Mouse (Mus musculus) adrenal gland, postnatal 14 days (tissue): ENCODE results near the gene Kmt5a. TPM values are rescaled to one million over a fixed set of nuclear protein-coding genes. Genes with fewer than 3 reads are reported as not detected.
A peak's percentile ranks its signal among the peaks of the same experiment; 100 is the strongest.

Experiments used
- DNase-seq: peaks from one replicate; pipeline ENCODE4 v3.0.0; 2021; ENCODE audit warnings: mixed read lengths
- long read RNA-seq, 2 experiments: library from polyadenylated mRNA; stranded (forward); transcript quantifications; one replicate each; pipeline ENCODE4 v2.0.0; 2021
- total RNA-seq: library from RNA; stranded (reverse); gene quantifications from 2 replicates; pipeline ENCODE4 v1.2.3, GENCODE M21; 2021

The Kmt5a gene
- 146 and 162 TPM in 2 replicates for total RNA-seq
- long read RNA-seq, experiment 1, transcript Kmt5a-201 (8 exons, 2,739 nt): minor isoform, 13 of 238 reads
- long read RNA-seq, experiment 1, transcript Kmt5a-202 (7 exons, 1,425 nt): major isoform, 152 of 238 reads
- long read RNA-seq, experiment 1, transcript Kmt5a-212 (6 exons, 1,032 nt): minor isoform, 5 of 238 reads
- long read RNA-seq, experiment 1, transcript Kmt5a-209 (8 exons, 2,112 nt): minor isoform, 20 of 238 reads
- long read RNA-seq, experiment 1, partial matches to known transcripts: 27 of 238 reads
- long read RNA-seq, experiment 1, other reads (novel, unspliced or antisense): 18 of 238 reads
- long read RNA-seq, experiment 2, transcript Kmt5a-202 (7 exons, 1,425 nt): major isoform, 79 of 129 reads
- long read RNA-seq, experiment 2, partial matches to known transcripts: 25 of 129 reads
- long read RNA-seq, experiment 2, other reads (novel, unspliced or antisense): 12 of 129 reads

- peak; percentile 97 for DNase-seq
These were observed at the start of gene Kmt5a for GRCm38 (mm10) chr5:124439447-124440093. TSS of gene Kmt5a (plus strand) at chr5:124439930.

GRCm38 (mm10) chr5:124392412-124392811 lies 47.3 kb upstream of the Kmt5a start:
- DNase-seq: no peak

- no peak for DNase-seq
These were observed 46.0 kb upstream of the Kmt5a start for GRCm38 (mm10) chr5:124393726-124394125.

GRCm38 (mm10) chr5:124410808-124411207 lies 28.9 kb upstream of the Kmt5a start:
- peak; percentile 61 for DNase-seq

- no peak for DNase-seq
These were observed 27.6 kb upstream of the Kmt5a start for GRCm38 (mm10) chr5:124412163-124412562.

GRCm38 (mm10) chr5:124418903-124419302 lies 20.8 kb upstream of the Kmt5a start:
- no peak for DNase-seq

GRCm38 (mm10) chr5:124421786-124422185 lies 17.9 kb upstream of the Kmt5a start:
- DNase-seq: no peak

- peak; percentile 50 for DNase-seq
These were observed 15.5 kb upstream of the Kmt5a start for GRCm38 (mm10) chr5:124424200-124424722.

GRCm38 (mm10) chr5:124424723-124425411 lies 14.9 kb upstream of the Kmt5a start:
- DNase-seq: peak; percentile 62

- DNase-seq: peak; percentile 98
These were observed 14.1 kb upstream of the Kmt5a start, which contains the start of gene Sbno1 for GRCm38 (mm10) chr5:124425412-124426259. TSS of gene Sbno1 (minus strand) at chr5:124426001.

GRCm38 (mm10) chr5:124426475-124427071 lies 13.2 kb upstream of the Kmt5a start:
- DNase-seq: no peak

- peak; percentile 74 for DNase-seq
These were observed 7.2 kb upstream of the Kmt5a start for GRCm38 (mm10) chr5:124432398-124433012.

- no peak for DNase-seq
These were observed 6.7 kb upstream of the Kmt5a start for GRCm38 (mm10) chr5:124433048-124433447.

GRCm38 (mm10) chr5:124438229-124438628 lies 1.5 kb upstream of the Kmt5a start:
- peak; percentile 49 for DNase-seq

GRCm38 (mm10) chr5:124438746-124439145 lies 984 bp upstream of the Kmt5a start:
- no peak for DNase-seq

- DNase-seq: peak; percentile 74
These were observed 468 bp downstream of the Kmt5a start for GRCm38 (mm10) chr5:124440094-124440701.

- DNase-seq: peak; percentile 34
These were observed 2.9 kb downstream of the Kmt5a start for GRCm38 (mm10) chr5:124442628-124443027.

- DNase-seq: no peak
These were observed 4.5 kb downstream of the Kmt5a start for GRCm38 (mm10) chr5:124444208-124444607.

- DNase-seq: peak; percentile 89
These were observed 5.2 kb downstream of the Kmt5a start for GRCm38 (mm10) chr5:124444661-124445561.
